Mouse (Mus musculus) CH12.LX (cell line): ENCODE results near the gene Polr1b.

Experiments used
- CTCF ChIP-seq, 2 experiments: IDR thresholded peaks in 1 of 2; conservative IDR thresholded peaks in 1 of 2; 2 replicates each; pipeline ENCODE4 v1.5.1; 2011 to 2012; ENCODE audit warnings: low read depth in 2 of 2, low read length in 2 of 2, improper control_type of control experiment in 1 of 2, inconsistent platforms in 1 of 2, mild to moderate bottlenecking in 1 of 2, moderate library complexity in 1 of 2
- POLR2AphosphoS2 ChIP-seq: IDR thresholded peaks from 2 replicates; pipeline ENCODE4 v1.6.1; 2011; ENCODE audit warnings: low read depth, low read length, improper control_type of control experiment

- no peak for TF ChIP-seq CTCF (conservative IDR thresholded peaks at IDR 0.05 in 1 of 2, IDR thresholded peaks at IDR 0.05 in 1 of 2; ENCODE audit: low read depth in 2 of 2, low read length in 2 of 2)
- TF ChIP-seq POLR2AphosphoS2, result no peak
Measured at GRCm38 (mm10) chr2:129052451-129052983, 48.3 kb upstream of the Polr1b start.
